Mouse (Mus musculus) CH12.LX (cell line): Measurements from ENCODE around the gene Ccar1. TPM values are rescaled to one million over a fixed set of nuclear protein-coding genes. Genes with fewer than 3 reads are reported as not detected.

Experiments used
- DNase-seq: peaks from one replicate; pipeline ENCODE4 v3.0.0-alpha.2; 2013; ENCODE audit errors: extremely low read depth
- H3K27ac ChIP-seq: 2 replicates; pipeline ENCODE4 v1.5.1; 2012; ENCODE audit warnings: low read depth, mild to moderate bottlenecking, control low read depth, moderate library complexity; ENCODE audit not compliant: insufficient read depth
- H3K27me3 ChIP-seq: replicated peaks from 2 replicates; pipeline ENCODE3; 2012; ENCODE audit warnings: inconsistent platforms
- H3K36me3 ChIP-seq, 2 experiments: replicated peaks in 1 of 2; 2 replicates each; pipeline versions ENCODE3 to v1.6.1; 2012; ENCODE audit warnings: inconsistent platforms in 1 of 2, low read length in 1 of 2, mild to moderate bottlenecking in 1 of 2, mixed read lengths in 1 of 2, moderate library complexity in 1 of 2; ENCODE audit not compliant: control insufficient read depth in 1 of 2, insufficient read depth in 1 of 2
- H3K4me1 ChIP-seq, 2 experiments: 2 replicates each; pipeline ENCODE4 v1.6.1; 2012; ENCODE audit warnings: inconsistent platforms in 1 of 2, moderate library complexity in 1 of 2; ENCODE audit not compliant: insufficient read depth in 2 of 2, control insufficient read depth in 1 of 2
- H3K4me2 ChIP-seq: 2 replicates; pipeline ENCODE4 v1.6.1; 2012; ENCODE audit warnings: low read depth, mild to moderate bottlenecking, control low read depth; ENCODE audit not compliant: poor library complexity, insufficient read depth, severe bottlenecking
- H3K4me3 ChIP-seq, 3 experiments: fragments of 150-350 bp in 1 of 3; sonication (generic) in 1 of 3; replicated peaks in 1 of 3; 2 replicates each; pipeline versions ENCODE3 to v1.5.1; 2011 to 2012; ENCODE audit warnings: low read depth in 2 of 3, low read length in 2 of 3, mild to moderate bottlenecking in 2 of 3, moderate library complexity in 2 of 3, control low read depth in 1 of 3, improper control_type of control experiment in 1 of 3, inconsistent platforms in 1 of 3, mixed read lengths in 1 of 3; ENCODE audit not compliant: poor library complexity in 1 of 3
- H3K79me2 ChIP-seq: replicated peaks from 2 replicates; pipeline ENCODE4 v1.6.1; 2012; ENCODE audit warnings: mild to moderate bottlenecking, moderate library complexity; ENCODE audit not compliant: control insufficient read depth, poor library complexity, insufficient read depth, severe bottlenecking; ENCODE audit errors: extremely low read depth
- H3K9ac ChIP-seq: 2 replicates; pipeline ENCODE4 v1.6.1; 2012; ENCODE audit warnings: low read depth, mild to moderate bottlenecking, control low read depth, moderate library complexity; ENCODE audit not compliant: insufficient read depth
- H3K9me3 ChIP-seq: replicated peaks from 2 replicates; pipeline ENCODE3; 2012; ENCODE audit warnings: low read length, inconsistent platforms, mixed read lengths
- CHD1 ChIP-seq: IDR thresholded peaks from 2 replicates; pipeline ENCODE4 v1.6.1; 2012; ENCODE audit warnings: low read depth, low read length, improper control_type of control experiment, inconsistent platforms
- CTCF ChIP-seq, 2 experiments: IDR thresholded peaks in 1 of 2; conservative IDR thresholded peaks in 1 of 2; 2 replicates each; pipeline ENCODE4 v1.5.1; 2011 to 2012; ENCODE audit warnings: low read depth in 2 of 2, low read length in 2 of 2, improper control_type of control experiment in 1 of 2, inconsistent platforms in 1 of 2, mild to moderate bottlenecking in 1 of 2, moderate library complexity in 1 of 2
- GABPA ChIP-seq: IDR thresholded peaks from 2 replicates; pipeline ENCODE4 v1.6.1; 2012; ENCODE audit warnings: low read depth, low read length, improper control_type of control experiment, inconsistent platforms; ENCODE audit not compliant: insufficient replicate concordance
- HCFC1 ChIP-seq: IDR thresholded peaks from 2 replicates; pipeline ENCODE4 v1.6.1; 2012; ENCODE audit warnings: low read depth, mild to moderate bottlenecking, inconsistent platforms, low read length, improper control_type of control experiment
- IRF4 ChIP-seq: IDR thresholded peaks from 2 replicates; pipeline ENCODE4 v1.6.1; 2014; ENCODE audit warnings: low read depth, mild to moderate bottlenecking, inconsistent platforms, low read length, improper control_type of control experiment
- KAT2A ChIP-seq: IDR thresholded peaks from 2 replicates; pipeline ENCODE4 v1.6.1; 2012; ENCODE audit warnings: low read length, improper control_type of control experiment, inconsistent platforms; ENCODE audit not compliant: insufficient replicate concordance
- MAX ChIP-seq: IDR thresholded peaks from 2 replicates; pipeline ENCODE4 v1.6.1; 2011; ENCODE audit warnings: low read length, improper control_type of control experiment
- MAZ ChIP-seq: IDR thresholded peaks from 2 replicates; pipeline ENCODE4 v1.6.1; 2012; ENCODE audit warnings: low read depth, mild to moderate bottlenecking, inconsistent platforms, low read length, improper control_type of control experiment, moderate library complexity
- MXI1 ChIP-seq: IDR thresholded peaks from 2 replicates; pipeline ENCODE4 v1.6.1; 2011; ENCODE audit warnings: mild to moderate bottlenecking, low read depth, low read length, improper control_type of control experiment
- MYC ChIP-seq: IDR thresholded peaks from 2 replicates; pipeline ENCODE4 v1.6.1; 2011; ENCODE audit warnings: low read depth, mild to moderate bottlenecking, improper control_type of control experiment, low read length
- NELFE ChIP-seq: IDR thresholded peaks from 2 replicates; pipeline ENCODE4 v1.6.1; 2011; ENCODE audit warnings: low read depth, low read length, improper control_type of control experiment
- PAX5 ChIP-seq: IDR thresholded peaks from 2 replicates; pipeline ENCODE4 v1.6.1; 2012; ENCODE audit warnings: low read length, inconsistent platforms, mixed read lengths
- POLR2AphosphoS2 ChIP-seq: IDR thresholded peaks from 2 replicates; pipeline ENCODE4 v1.6.1; 2011; ENCODE audit warnings: low read depth, low read length, improper control_type of control experiment
- RAD21 ChIP-seq: IDR thresholded peaks from 2 replicates; pipeline ENCODE4 v1.6.1; 2011; ENCODE audit warnings: low read depth, mild to moderate bottlenecking, low read length, improper control_type of control experiment, moderate library complexity
- RCOR1 ChIP-seq: conservative IDR thresholded peaks from 2 replicates; pipeline ENCODE4 v1.6.1; 2012; ENCODE audit warnings: low read depth, mild to moderate bottlenecking, inconsistent platforms, low read length, improper control_type of control experiment
- SMC3 ChIP-seq: IDR thresholded peaks from 2 replicates; pipeline ENCODE4 v1.6.1; 2011; ENCODE audit warnings: low read depth, low read length, improper control_type of control experiment
- TCF12 ChIP-seq: IDR thresholded peaks from 2 replicates; pipeline ENCODE4 v1.6.1; 2014; ENCODE audit warnings: low read depth, mild to moderate bottlenecking, inconsistent platforms, low read length, improper control_type of control experiment
- UBTF ChIP-seq: IDR thresholded peaks from 2 replicates; pipeline ENCODE4 v1.6.1; 2012; ENCODE audit warnings: low read depth, mild to moderate bottlenecking, inconsistent platforms, low read length, improper control_type of control experiment, moderate library complexity
- USF1 ChIP-seq: IDR thresholded peaks from 2 replicates; pipeline ENCODE4 v1.6.1; 2014; ENCODE audit warnings: low read depth, mild to moderate bottlenecking, inconsistent platforms, low read length, improper control_type of control experiment
- USF2 ChIP-seq: conservative IDR thresholded peaks from 2 replicates; pipeline ENCODE4 v1.6.1; 2011; ENCODE audit warnings: low read depth, low read length, improper control_type of control experiment
- dilution Hi-C: fragments of 300-500 bp; cut with MboI; formaldehyde crosslinking; loops from 2 replicates; pipeline ENCODE4 v1.14.3; 2020; ENCODE audit warnings: low sequenced_read_pairs; ENCODE audit not compliant: extremely low pct_unique_long_range_greater_than_20kb, extremely low pct_ligation_motif_present
- in situ Hi-C: fragments of 300-500 bp; cut with MboI; formaldehyde crosslinking; loops from 3 replicates; pipeline ENCODE4 v1.14.3; 2019; ENCODE audit warnings: low sequenced_read_pairs, low pct_ligation_motif_present, low pct_unique_long_range_greater_than_20kb, mixed read lengths
- polyA plus RNA-seq: library from polyadenylated mRNA; unstranded; fragments of >175 nt; gene quantifications from 2 replicates; pipeline ENCODE4 v1.2.1, GENCODE M21; 2012; ENCODE audit warnings: low read depth; ENCODE audit not compliant: insufficient read length
- total RNA-seq, 2 experiments: library from RNA; depleted of rRNA; stranded (reverse); fragments of 300-350 nt in 1 of 2; fragments of >200 nt in 1 of 2; gene quantifications; 2 replicates each; pipeline ENCODE4 v1.2.3; 2012 to 2014

Gene Ccar1
- total and polyA plus RNA-seq, 3 experiments = 41.5 to 134 (median 43.1) TPM

DNA sequence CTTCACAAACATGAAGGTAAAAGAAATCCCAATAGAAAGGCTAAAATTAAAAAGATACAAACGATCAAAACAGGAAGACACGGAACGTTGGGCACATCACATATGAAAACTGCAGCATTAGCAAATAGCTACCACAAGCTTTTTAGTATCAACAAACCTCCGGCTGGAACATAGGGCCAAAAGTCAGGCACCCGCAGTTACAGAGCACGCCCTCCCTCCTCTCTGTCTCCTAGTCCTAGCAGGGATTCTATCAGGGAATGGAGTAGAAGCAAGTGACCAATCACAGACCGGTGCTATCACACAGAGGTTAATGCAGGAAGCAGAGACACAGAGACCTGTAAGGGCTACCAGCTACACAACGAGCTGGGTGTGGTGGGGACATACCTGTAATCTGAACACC, 32.4 kb upstream of the Ccar1 start:
- no peaks in the 10 kb centered on the region for H3K36me3 ChIP-seq
- TF ChIP-seq MXI1 (no peak), HCFC1 (no peak)
- TF ChIP-seq, all 38 proteins: peak for 0
- DNase-seq = no peak
- H3K4me2 ChIP-seq = no peak overlapping the region
- dilution Hi-C loops (no loop called here), in situ Hi-C loops (no loop called here)
- no peak overlapping the region for H3K27ac ChIP-seq
- no peak overlapping the region for H3K9ac ChIP-seq
- no peaks in the 10 kb centered on the region for H3K27me3 ChIP-seq
- no peaks in the 10 kb centered on the region for H3K4me1 ChIP-seq
- H3K9me3 ChIP-seq = no peaks in the 10 kb centered on the region
- no peak overlapping the region for H3K4me3 ChIP-seq
- H3K79me2 ChIP-seq = no peaks in the 10 kb centered on the region

DNA sequence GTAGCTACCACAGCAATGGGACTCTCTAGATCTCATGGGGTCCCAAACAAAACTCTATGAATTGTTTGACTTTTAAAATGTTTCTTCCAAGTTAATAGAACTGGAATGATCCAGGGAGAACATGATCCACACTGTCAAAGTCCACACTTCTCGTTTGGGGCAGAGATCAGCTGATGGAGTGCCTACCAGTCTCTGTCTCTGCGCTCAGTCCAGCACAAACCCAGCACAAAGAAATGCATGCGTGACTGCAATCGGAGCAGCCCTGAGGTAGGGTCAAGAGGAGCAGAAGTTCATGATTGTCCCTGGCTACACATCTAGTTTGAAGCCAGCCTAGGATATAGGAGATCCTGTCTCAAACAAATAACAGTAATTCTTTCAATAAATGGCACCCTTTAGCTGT, 31.3 kb upstream of the Ccar1 start:
- no peaks in the 10 kb centered on the region for H3K36me3 ChIP-seq
- H3K27ac ChIP-seq = no peak overlapping the region
- H3K79me2 ChIP-seq = no peaks in the 10 kb centered on the region
- H3K9me3 ChIP-seq = no peaks in the 10 kb centered on the region
- no peak overlapping the region for H3K4me2 ChIP-seq
- H3K4me1 ChIP-seq = no peaks in the 10 kb centered on the region
- no peaks in the 10 kb centered on the region for H3K27me3 ChIP-seq
- dilution Hi-C loops = no loop called here
- no peak for TF ChIP-seq IRF4
- H3K9ac ChIP-seq = no peak overlapping the region
- in situ Hi-C loops = no loop called here
- H3K4me3 ChIP-seq = no peak overlapping the region
- no peak for DNase-seq

DNA sequence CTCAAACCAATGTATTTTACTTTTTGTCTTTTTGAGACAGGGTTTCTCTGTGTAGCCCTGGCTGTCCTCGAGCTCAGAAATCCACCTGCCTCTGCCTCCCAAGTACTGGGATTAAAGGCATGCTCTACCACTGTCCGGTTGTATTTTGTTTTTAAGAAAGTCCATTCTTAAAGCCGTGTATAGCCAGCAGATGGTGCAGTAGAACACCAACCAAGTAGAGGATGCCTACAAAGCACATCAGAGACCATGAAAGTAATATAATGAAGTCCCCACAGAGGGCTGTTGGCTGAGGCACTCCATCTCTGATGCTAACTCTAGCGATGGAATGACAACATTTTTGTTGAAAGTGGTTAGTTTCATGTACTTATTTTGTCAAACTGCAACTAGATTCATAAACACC, 17.9 kb upstream of the Ccar1 start:
- H3K27ac ChIP-seq = no peak overlapping the region
- DNase-seq = no peak
- H3K9me3 ChIP-seq = no peaks in the 10 kb centered on the region
- no peaks in the 10 kb centered on the region for H3K36me3 ChIP-seq
- TF ChIP-seq SMC3 (peak; percentile 65), RAD21 (peak; percentile 58), CTCF (conservative IDR thresholded peaks at IDR 0.05 in 1 of 2, IDR thresholded peaks at IDR 0.05 in 1 of 2; ENCODE audit: low read depth in 2 of 2, low read length in 2 of 2) (peak; percentile 10 to 69; a peak in 2 of 4 replicates), NELFE (no peak), RCOR1 (no peak)
- no peaks in the 10 kb centered on the region for H3K27me3 ChIP-seq
- H3K4me1 ChIP-seq = no peaks in the 10 kb centered on the region
- dilution Hi-C loops (no loop called here), in situ Hi-C loops (no loop called here)
- no peak overlapping the region for H3K4me3 ChIP-seq
- no peak overlapping the region for H3K9ac ChIP-seq
- H3K79me2 ChIP-seq = no peaks in the 10 kb centered on the region
- no peak overlapping the region for H3K4me2 ChIP-seq

DNA sequence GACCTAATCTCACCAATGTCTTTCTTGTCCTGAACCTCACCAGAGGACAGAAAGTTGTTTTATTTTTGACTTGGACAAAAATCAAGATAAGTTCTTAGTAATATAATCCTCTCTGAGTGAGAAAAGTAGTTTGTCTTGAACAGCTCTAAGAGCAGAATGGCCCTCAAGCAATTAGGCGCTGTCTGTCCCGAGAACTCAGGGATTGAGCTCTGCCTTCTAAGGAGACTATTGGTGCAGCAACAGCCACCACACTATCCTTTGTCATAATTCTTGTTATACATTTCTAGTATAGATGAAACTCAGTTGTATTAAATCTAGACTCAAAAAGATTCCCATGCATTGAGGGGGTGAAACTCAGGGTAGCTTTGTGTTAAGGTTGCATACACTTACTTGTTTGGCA, 16.7 kb upstream of the Ccar1 start:
- dilution Hi-C loops (no loop called here), in situ Hi-C loops (no loop called here)
- Histone ChIP-seq H3K4me3 (no peak overlapping the region), H3K4me1 (no peaks in the 10 kb centered on the region), H3K27me3 (no peaks in the 10 kb centered on the region), H3K4me2 (no peak overlapping the region), H3K27ac (no peak overlapping the region), H3K79me2 (no peaks in the 10 kb centered on the region), H3K9ac (no peak overlapping the region), H3K9me3 (no peaks in the 10 kb centered on the region), H3K36me3 (no peaks in the 10 kb centered on the region)
- no peak for DNase-seq
- TF ChIP-seq USF2 (no peak), POLR2AphosphoS2 (no peak), PAX5 (no peak), RCOR1 (no peak), KAT2A (no peak), SMC3 (no peak), GABPA (no peak), MYC (no peak), TCF12 (no peak), UBTF (no peak), CHD1 (no peak), MAX (no peak), MAZ (no peak), USF1 (no peak)
